Mouse (Mus musculus): Measurements from ENCODE around the gene Tfpi2. TPM values are rescaled to one million over a fixed set of nuclear protein-coding genes. Genes with fewer than 3 reads are reported as not detected.

Tfpi2 gene
- polyA plus RNA-seq, 1 experiment from 2014 or later: 5.5 TPM

Other genes starting within 250 kb of the Tfpi2 start
- 0.62 and 0.71 TPM in 2 replicates for gene Calcr, start 224.2 kb downstream of the Tfpi2 start, polyA plus RNA-seq (2015; fragmentation: Nextera tagmentation; extraction: Ambion mirVana)
- not detected in 2 replicates for gene Gngt1, start 4.9 kb upstream of the Tfpi2 start, polyA plus RNA-seq (2015; fragmentation: Nextera tagmentation; extraction: Ambion mirVana)
- gene Gng11, start 15.0 kb upstream of the Tfpi2 start, polyA plus RNA-seq (2015; fragmentation: Nextera tagmentation; extraction: Ambion mirVana): 83.0 and 85.6 TPM in 2 replicates
- 40.4 and 41.9 TPM in 2 replicates for gene Bet1, start 98.1 kb upstream of the Tfpi2 start, polyA plus RNA-seq (2015; fragmentation: Nextera tagmentation; extraction: Ambion mirVana)

Data from heart, embryonic 13.5 days (tissue).